Mouse (Mus musculus): ENCODE measurements at regions not wholly inside any gene's neighbourhood (a gene's known extent, or its start where the extent isn't known, plus 50 kb on each side); places are given as distances from the start of the nearest gene placed in this dataset.

GRCm38 (mm10) chr10:25029387-25029915, 102.2 kb upstream of the Arg1 start:
- no peak for DNase-seq

GRCm38 (mm10) chr10:25023601-25024157, 96.4 kb upstream of the Arg1 start:
- DNase-seq: no peak

GRCm38 (mm10) chr10:25023044-25023540, 95.8 kb upstream of the Arg1 start:
- no peak for DNase-seq

- no peak for DNase-seq
Measured at GRCm38 (mm10) chr10:25018946-25019345, 91.7 kb upstream of the Arg1 start.

- DNase-seq: no peak
Measured at GRCm38 (mm10) chr10:25017843-25018242, 90.6 kb upstream of the Arg1 start.

- DNase-seq: no peak
Measured at GRCm38 (mm10) chr10:25016110-25016509, 88.8 kb upstream of the Arg1 start.

GRCm38 (mm10) chr10:25012129-25012528, 84.8 kb upstream of the Arg1 start:
- DNase-seq: no peak

GRCm38 (mm10) chr10:25001299-25001698, 74.0 kb upstream of the Arg1 start:
- DNase-seq: no peak

GRCm38 (mm10) chr10:25000231-25001222, 73.2 kb upstream of the Arg1 start:
- no peak for DNase-seq

- DNase-seq: no peak
Measured at GRCm38 (mm10) chr10:24999807-25000206, 72.5 kb upstream of the Arg1 start.

GRCm38 (mm10) chr10:24997661-24998060, 70.4 kb upstream of the Arg1 start:
- DNase-seq: no peak

GRCm38 (mm10) chr10:24995751-24996150, 68.5 kb upstream of the Arg1 start:
- DNase-seq: no peak

GRCm38 (mm10) chr10:24989965-24990653, 62.8 kb upstream of the Arg1 start:
- no peak for DNase-seq

GRCm38 (mm10) chr10:24984801-24985200, 57.5 kb upstream of the Arg1 start:
- no peak for DNase-seq

GRCm38 (mm10) chr10:24981763-24982162, 54.5 kb upstream of the Arg1 start:
- no peak for DNase-seq

Measured in thymus, adult 18-20 months (tissue).